Mouse (Mus musculus) forelimb bud, embryonic 11.5 days (tissue): ENCODE results near the gene Recql5.
"Not testable (repeated sequence)": the region's sequence is repeated elsewhere in the genome, so short reads cannot be mapped to it uniquely, and the experiment has no call there.

Experiments used
- DNase-seq: peaks from one replicate; pipeline ENCODE4 v3.0.0-alpha.2; 2012; ENCODE audit warnings: low read depth, low spot score

Recql5 gene

DNA sequence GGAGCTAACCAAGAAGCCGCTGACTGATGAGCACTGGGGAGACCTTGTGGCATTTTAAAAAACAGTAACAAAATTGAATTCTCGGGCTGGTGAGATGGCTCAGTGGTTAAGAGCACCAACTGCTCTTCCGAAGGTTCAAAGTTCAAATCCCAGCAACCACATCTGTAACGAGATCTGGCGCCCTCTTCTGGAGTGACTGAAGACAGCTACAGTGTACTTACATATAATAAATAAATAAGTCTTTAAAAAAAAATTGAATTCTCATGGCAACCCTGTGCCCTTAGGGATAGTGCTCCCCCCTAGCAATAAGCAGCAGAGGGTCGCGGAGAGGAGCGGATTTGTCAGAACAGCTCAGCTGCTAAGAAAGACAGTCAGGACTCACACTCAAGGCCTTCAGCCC lies 69.4 kb downstream of the Recql5 start:
- DNase-seq = no peak

DNA sequence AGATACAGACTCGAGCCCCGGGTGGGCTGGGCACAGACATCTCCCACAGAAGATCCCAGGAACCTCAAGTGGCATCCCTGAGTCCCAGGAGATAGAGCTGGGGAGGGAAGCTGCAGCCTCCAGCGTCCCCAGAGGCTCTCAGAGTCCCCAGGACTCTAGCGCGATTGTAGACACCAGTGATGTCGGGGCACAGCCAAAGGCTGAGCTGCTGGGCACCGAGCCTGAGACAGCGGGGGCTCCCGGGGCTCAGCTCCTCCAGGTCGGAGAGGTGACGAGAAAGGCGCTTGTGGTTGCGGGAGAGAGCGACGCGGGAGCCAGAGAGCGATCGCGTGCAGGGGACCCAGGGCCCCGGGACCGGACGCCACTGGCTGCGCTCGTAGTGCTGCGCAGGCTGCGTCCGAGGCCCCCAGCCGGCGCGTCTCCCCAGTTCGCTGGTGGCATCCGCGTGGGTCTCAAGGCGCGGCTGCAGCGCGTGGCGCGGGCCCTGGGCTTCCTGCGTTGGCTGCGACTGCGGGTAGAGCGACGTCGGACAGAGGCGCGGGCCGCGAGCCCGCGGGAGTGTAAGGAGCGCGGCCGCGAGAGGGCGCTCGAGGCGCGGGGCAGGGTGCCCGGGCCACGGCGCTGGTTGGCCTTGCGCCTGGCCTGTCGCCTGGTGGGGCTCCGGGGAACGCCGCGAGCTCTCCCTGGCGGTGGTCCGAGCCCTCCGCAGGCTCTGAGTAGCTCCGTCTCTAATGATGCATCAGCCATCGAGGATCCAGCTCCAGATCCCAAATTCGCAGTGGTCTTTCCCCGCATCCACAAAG lies 73.9 kb downstream of the Recql5 start:
- DNase-seq = peak; percentile 89

DNA sequence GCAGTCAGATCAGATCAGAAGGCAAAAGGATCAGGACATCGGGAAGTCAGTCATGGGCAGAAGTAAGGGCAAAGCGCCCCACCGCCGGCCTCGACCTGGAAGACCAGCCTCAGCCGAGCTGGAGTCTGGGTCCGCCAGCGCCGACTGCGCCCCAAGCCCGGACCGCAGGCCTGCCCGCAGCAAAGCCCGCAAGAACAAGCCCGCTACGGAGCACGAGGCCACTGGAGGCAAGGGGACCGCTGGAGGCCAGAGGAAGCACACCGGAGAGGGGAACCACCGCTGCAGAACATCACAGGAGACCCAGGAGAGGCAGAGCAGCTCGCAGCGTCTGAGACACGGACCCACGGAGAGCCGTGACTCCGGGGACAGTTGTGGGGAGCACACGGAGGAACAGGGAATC lies 74.9 kb downstream of the Recql5 start, which contains the start of gene Myo15b:
Myo15b (plus strand) TSS at position 53 of the 400 bp plus-strand sequence.
- DNase-seq = no peak

DNA sequence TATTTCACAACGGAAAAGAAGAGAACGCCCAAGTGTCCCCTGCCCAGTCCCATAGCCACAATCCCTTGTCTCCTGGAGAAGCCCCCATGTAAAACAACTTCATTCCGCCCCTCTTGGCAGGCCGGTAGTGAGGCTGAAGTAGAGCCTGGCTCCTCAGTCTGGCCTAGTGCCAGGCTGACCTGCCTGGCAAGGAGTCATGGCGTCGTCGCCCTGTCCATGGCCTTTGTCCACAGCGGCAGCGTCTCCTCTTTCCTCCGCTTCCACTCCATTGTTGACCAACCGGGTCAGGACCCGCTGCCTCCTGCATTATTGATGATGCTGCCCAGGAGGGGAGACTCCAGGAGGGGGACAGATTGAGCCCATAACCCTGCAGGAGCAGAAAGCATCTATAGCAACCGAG lies 75.3 kb downstream of the Recql5 start:
- no peak for DNase-seq

DNA sequence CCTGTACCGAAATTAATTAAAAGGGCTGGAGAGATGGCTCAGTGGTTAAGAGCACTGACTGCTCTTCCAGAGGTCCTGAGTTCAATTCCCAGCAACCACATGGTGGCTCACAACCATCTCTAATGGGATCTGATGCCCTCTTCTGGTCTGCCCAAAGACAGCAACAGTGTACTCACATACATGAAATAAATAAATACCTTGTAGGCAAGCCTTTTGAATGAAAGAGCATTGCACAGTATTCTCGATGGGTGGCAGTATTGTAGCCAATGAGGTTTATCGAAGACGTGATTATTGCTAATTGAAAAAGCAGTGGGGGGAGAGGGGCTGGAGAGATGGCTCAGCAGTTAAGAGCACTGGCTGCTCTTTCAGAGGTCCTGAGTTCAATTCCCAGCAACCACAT lies 76.1 kb downstream of the Recql5 start:
- not testable (repeated sequence) for DNase-seq

DNA sequence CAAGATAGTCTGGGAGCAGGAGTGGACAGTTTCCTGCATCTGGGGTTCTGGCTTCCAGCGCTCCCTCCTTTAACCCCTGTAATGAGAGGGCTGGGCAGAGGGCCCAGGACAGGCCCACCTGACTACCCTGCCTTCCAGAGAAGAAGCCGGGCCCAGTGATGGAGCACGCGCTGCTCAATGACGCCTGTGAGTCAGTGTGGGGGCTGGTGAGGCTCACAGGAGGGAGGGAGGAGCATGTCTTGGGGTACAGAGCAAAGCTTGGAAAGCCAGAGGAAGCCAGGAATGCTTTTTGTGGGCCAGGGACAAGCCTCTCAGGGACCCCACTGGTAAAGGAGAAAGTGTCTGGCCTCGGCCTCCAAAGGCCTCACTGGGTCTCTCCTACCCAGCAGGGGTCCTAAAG lies 78.6 kb downstream of the Recql5 start:
- no peak for DNase-seq

DNA sequence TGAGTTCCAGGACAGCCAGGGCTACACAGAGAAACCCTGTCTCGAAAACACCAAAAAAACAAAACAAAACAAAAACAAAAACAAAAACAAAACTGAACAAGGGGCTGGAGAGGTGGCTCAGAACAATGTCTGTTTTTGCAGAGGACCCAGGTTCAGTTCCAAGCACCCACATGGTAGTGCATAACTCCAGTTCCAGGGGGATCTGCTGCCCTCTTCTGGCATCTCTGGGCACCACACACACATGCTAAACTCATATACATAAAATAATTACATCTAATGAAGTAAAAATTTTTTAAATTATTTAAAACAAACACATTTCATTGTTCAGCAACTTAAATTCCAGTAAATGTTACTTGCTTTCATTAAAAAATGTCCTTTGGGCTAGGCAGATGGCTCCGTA lies 87.5 kb downstream of the Recql5 start:
- no peak for DNase-seq

DNA sequence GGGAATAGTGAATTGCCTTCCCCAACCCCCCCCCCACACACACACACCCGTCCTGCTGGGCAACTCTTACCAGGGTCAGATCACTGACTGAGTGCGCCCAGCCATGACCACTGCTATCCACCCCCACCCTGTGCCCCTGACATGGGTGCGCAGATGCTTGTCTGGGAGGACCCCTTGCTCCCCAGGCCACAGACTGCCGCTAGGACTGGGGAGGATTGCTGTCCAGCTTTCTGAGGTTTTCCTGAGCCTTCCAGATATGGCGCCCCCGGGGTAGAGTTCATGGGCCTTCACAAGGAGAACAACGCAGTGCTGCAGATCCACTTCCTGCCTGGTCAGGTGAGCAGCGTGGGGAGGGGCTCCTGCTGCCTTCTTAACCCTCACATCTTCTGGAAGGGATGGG lies 89.0 kb downstream of the Recql5 start:
- no peak for DNase-seq

DNA sequence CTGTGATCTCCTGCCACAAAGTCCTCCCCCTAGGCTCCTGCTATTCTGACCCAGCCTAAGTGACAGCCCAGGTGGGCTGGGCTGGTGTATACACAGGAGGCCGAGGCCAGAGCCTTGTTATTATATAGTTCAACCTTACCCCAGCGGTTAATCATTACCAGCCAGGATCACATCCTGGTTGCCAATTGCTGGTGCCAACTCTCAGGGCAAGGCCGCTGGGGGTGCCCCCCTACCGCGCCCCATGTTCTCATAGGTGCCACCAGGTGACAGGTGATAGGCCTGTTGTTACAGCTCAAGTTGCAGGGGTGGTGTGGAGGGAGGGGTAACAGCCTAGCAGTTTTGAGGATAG lies 89.4 kb downstream of the Recql5 start:
- DNase-seq = no peak

DNA sequence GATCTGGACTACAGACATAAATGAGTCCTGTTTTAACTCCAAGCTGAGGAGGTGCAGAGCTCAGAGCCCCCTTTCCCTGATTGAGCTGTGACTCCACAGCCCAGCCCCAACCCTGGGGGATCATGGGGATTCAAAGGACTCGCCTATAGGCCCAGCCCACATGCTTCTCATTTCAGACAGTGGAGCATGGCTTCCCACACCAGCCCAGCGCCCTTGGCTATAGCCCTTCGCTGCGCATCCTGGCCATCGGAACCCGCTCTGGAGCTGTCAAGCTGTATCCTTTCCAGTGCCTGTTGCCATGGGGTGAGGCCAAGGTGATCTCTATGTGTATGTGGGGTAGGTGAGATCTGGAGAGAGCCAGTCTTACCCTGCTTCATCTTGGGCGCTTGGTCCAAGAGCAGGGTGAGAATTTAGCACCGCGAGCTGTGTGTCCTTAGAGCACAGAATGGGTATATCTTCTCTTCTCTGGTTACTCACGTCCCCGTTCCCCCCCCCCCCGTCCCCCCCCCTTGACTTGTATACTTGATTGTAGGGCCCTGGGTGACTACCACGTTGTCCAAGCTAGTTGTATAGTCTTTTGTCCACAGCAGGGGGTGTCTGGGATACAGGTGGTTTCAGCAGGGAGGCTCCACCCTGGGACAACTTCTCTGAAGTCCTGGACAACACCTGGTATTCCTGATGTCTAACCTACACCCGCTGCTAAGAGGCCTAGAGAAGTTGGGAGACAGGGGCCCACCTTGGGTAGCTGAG lies 90.0 kb downstream of the Recql5 start:
- DNase-seq = no peak
